Comparison of ENCODE assay signal across 18 mouse cellular contexts in the genomic region with DNA sequence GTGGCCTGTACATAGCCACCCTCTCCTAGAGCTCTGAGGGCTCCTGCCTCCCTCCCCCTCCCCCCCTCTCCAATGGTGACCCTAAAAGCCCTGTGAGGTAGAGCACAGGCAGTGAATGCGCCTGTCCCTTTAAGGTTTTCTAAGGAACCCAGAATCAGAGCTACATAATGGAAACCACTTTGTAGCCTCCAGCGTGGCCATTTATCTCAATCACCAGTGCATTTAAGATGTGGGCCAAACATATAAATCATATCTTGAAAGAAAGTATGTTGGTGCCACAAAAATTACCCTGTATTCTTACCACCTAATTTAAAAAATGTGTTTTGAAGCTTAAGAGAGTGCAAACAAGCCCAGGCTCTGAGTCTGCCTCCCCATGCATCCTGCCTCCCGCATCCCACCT.
A peak's percentile ranks its signal among the peaks of the same experiment; 100 is the strongest.
DNase-seq lines count a peak whose midpoint lies in the region; ATAC-seq and TF ChIP-seq lines count a peak whose summit lies in the region.
"Had no signal": no experiment of that assay in that cellular context is flagged by ENCODE, and none has a peak within 500 bp of the region (broad histone marks: within the 10 kb centered on the region; RNA-seq: fewer than 3 reads in every experiment).

No protein-coding gene starts in this region.

- no peak for ATAC-seq in embryonic facial prominence, embryonic 12.5 days (ENCODE audit: insufficient number of reproducible peaks, insufficient read depth, low FRiP score, low TSS enrichment)
- ATAC-seq in forebrain, embryonic 16.5 days: 0 out of 2 replicates have a peak, but pooled peaks have one; percentile 13
- ATAC-seq in hindbrain, postnatal 0 days: peak; percentile 36; the same call in 1 of the 2 replicates
- peak; percentile 16; the same call in 1 of the 2 replicates for ATAC-seq in midbrain, embryonic 16.5 days
- ATAC-seq in liver, postnatal 0 days: no peak

- intact Hi-C loops in heart, postnatal 10 days (cut with DNase I): loop anchor here (10.0 kb wide), 1 partner anchor 182 kb away; the partner anchor contains the start of gene Tamm41

- peaks cover 66% of the 10 kb centered on the region for H3K4me1 ChIP-seq in embryonic facial prominence, embryonic 12.5 days
- peaks cover 77% of the 10 kb centered on the region for H3K4me1 ChIP-seq in embryonic facial prominence, embryonic 10.5 days
- peaks cover 9% of the 10 kb centered on the region for H3K4me1 ChIP-seq in forebrain, embryonic 16.5 days (replicated peaks; ENCODE audit: control insufficient read depth, insufficient read depth, low read length)
- H3K4me1 ChIP-seq in hindbrain, postnatal 0 days (ENCODE audit: insufficient read depth, low read length): peaks cover 11% of the 10 kb centered on the region
- peaks cover 31% of the 10 kb centered on the region for H3K4me1 ChIP-seq in midbrain, embryonic 16.5 days (ENCODE audit: control insufficient read depth, insufficient read depth, low read length)
- peaks cover 5% of the 10 kb centered on the region; the same call in 1 of the 2 replicates for H3K4me1 ChIP-seq in liver, postnatal 0 days (ENCODE audit: insufficient read depth)

- H3K27ac ChIP-seq in embryonic facial prominence, embryonic 12.5 days: 0 out of 2 replicates have a peak overlapping the region, but pooled peaks have one; percentile 41
- no peak overlapping the region for H3K27ac ChIP-seq in embryonic facial prominence, embryonic 10.5 days (replicated peaks)
- H3K27ac ChIP-seq in forebrain, embryonic 16.5 days (ENCODE audit: low read length): no peak overlapping the region
- 0 out of 2 replicates have a peak overlapping the region, but pooled peaks have one; percentile 11 for H3K27ac ChIP-seq in hindbrain, postnatal 0 days
- H3K27ac ChIP-seq in midbrain, embryonic 16.5 days (ENCODE audit: low read length): peak overlapping the region; percentile 32; the same call in 1 of the 2 replicates
- H3K27ac ChIP-seq in liver, postnatal 0 days (ENCODE audit: low read depth): no peak overlapping the region
- H3K27ac ChIP-seq: embryonic facial prominence, embryonic 15.5 days; layer of hippocampus, adult 2 months had no signal

- H3K9ac ChIP-seq in embryonic facial prominence, embryonic 12.5 days: no peak overlapping the region
- no peak overlapping the region for H3K9ac ChIP-seq in forebrain, embryonic 16.5 days (replicated peaks; ENCODE audit: low read depth, low read length)
- no peak overlapping the region for H3K9ac ChIP-seq in hindbrain, postnatal 0 days (replicated peaks; ENCODE audit: low read length)
- H3K9ac ChIP-seq in midbrain, embryonic 16.5 days (ENCODE audit: low read depth, low read length): peak overlapping the region; percentile 51; the same call in 1 of the 2 replicates
- no peak overlapping the region for H3K9ac ChIP-seq in liver, postnatal 0 days (replicated peaks)
- H3K9ac ChIP-seq: embryonic facial prominence, embryonic 15.5 days had no signal

- no peak for TF ChIP-seq CTCF in hindbrain, postnatal 0 days (IDR thresholded peaks at IDR 0.05; ENCODE audit: low read depth)
- no peak for TF ChIP-seq CTCF in liver, postnatal 0 days (IDR thresholded peaks at IDR 0.05; ENCODE audit: low read depth)

- no peak for TF ChIP-seq EP300 in liver, postnatal 0 days (IDR thresholded peaks at IDR 0.05; ENCODE audit: low read depth)

- no peaks in the 10 kb centered on the region for H3K36me3 ChIP-seq in embryonic facial prominence, embryonic 12.5 days
- no peaks in the 10 kb centered on the region for H3K36me3 ChIP-seq in embryonic facial prominence, embryonic 10.5 days (replicated peaks)
- no peaks in the 10 kb centered on the region for H3K36me3 ChIP-seq in forebrain, embryonic 16.5 days (ENCODE audit: control insufficient read depth, insufficient read depth)
- H3K36me3 ChIP-seq in hindbrain, postnatal 0 days (ENCODE audit: insufficient read depth, low read length): no peaks in the 10 kb centered on the region
- H3K36me3 ChIP-seq in midbrain, embryonic 16.5 days (ENCODE audit: control insufficient read depth, insufficient read depth, low read length): no peaks in the 10 kb centered on the region
- H3K36me3 ChIP-seq in liver, postnatal 0 days (replicated peaks; ENCODE audit: insufficient read depth, low read length): no peaks in the 10 kb centered on the region
- H3K36me3 ChIP-seq: embryonic facial prominence, embryonic 15.5 days had no signal

- H3K4me2 ChIP-seq in embryonic facial prominence, embryonic 12.5 days (replicated peaks): no peak overlapping the region
- no peak overlapping the region for H3K4me2 ChIP-seq in forebrain, embryonic 16.5 days (ENCODE audit: low read length)
- no peak overlapping the region for H3K4me2 ChIP-seq in hindbrain, postnatal 0 days (ENCODE audit: low read depth, low read length)
- H3K4me2 ChIP-seq in midbrain, embryonic 16.5 days (ENCODE audit: low read length): no peak overlapping the region
- H3K4me2 ChIP-seq in liver, postnatal 0 days (ENCODE audit: low read depth, low read length): no peak overlapping the region
- H3K4me2 ChIP-seq: embryonic facial prominence, embryonic 15.5 days; liver, embryonic 11.5 days had no signal

- no peaks in the 10 kb centered on the region for H3K9me3 ChIP-seq in embryonic facial prominence, embryonic 12.5 days
- no peaks in the 10 kb centered on the region for H3K9me3 ChIP-seq in embryonic facial prominence, embryonic 10.5 days
- H3K9me3 ChIP-seq in forebrain, embryonic 16.5 days (ENCODE audit: control insufficient read depth, low read length): no peaks in the 10 kb centered on the region
- H3K9me3 ChIP-seq in hindbrain, postnatal 0 days (ENCODE audit: low read length): no peaks in the 10 kb centered on the region
- H3K9me3 ChIP-seq in midbrain, embryonic 16.5 days (replicated peaks; ENCODE audit: control insufficient read depth, low read length, poor library complexity, severe bottlenecking): no peaks in the 10 kb centered on the region
- H3K9me3 ChIP-seq in liver, postnatal 0 days (ENCODE audit: low read length): no peaks in the 10 kb centered on the region
- H3K9me3 ChIP-seq: embryonic facial prominence, embryonic 15.5 days had no signal

- no peak overlapping the region for H3K4me3 ChIP-seq in embryonic facial prominence, embryonic 12.5 days
- no peak overlapping the region for H3K4me3 ChIP-seq in embryonic facial prominence, embryonic 10.5 days
- no peak overlapping the region for H3K4me3 ChIP-seq in forebrain, embryonic 16.5 days (replicated peaks; ENCODE audit: low read length)
- no peak overlapping the region for H3K4me3 ChIP-seq in hindbrain, postnatal 0 days (ENCODE audit: low read length)
- H3K4me3 ChIP-seq in midbrain, embryonic 16.5 days (ENCODE audit: low read depth, low read length): no peak overlapping the region
- no peak overlapping the region for H3K4me3 ChIP-seq in liver, postnatal 0 days (ENCODE audit: low read depth, low read length)
- H3K4me3 ChIP-seq: embryonic facial prominence, embryonic 15.5 days; layer of hippocampus, adult 2 months had no signal

- DNase-seq in embryonic facial prominence, embryonic 10.5 days (ENCODE audit: low spot score): no peak
- peak; percentile 45 for DNase-seq in hindbrain, postnatal 0 days (ENCODE audit: low spot score)
- DNase-seq in frontal cortex, postnatal 36 days (ENCODE audit: low spot score in 2 of 2): no peak
- no peak for DNase-seq in heart, postnatal 10 days
- no peak for DNase-seq in liver, postnatal 0 days
- DNase-seq: adrenal gland, postnatal 14 days; cerebellum, postnatal 10 days; heart, adult 18-20 months; heart, postnatal 36 days; kidney, adult 8-10 months; lung, postnatal 14 days; right cerebral cortex, postnatal 25 days had no signal

- 38% methylated on average over 3 of the region's 3 CpGs for WGBS in embryonic facial prominence, embryonic 12.5 days
- WGBS in embryonic facial prominence, embryonic 10.5 days: 30% methylated on average over 3 of the region's 3 CpGs
- 26% methylated on average over 3 of the region's 3 CpGs for WGBS in forebrain, embryonic 16.5 days
- WGBS in hindbrain, postnatal 0 days: 45% methylated on average over 3 of the region's 3 CpGs
- 20% methylated on average over 3 of the region's 3 CpGs for WGBS in midbrain, embryonic 16.5 days
- 71% methylated on average over 3 of the region's 3 CpGs for WGBS in liver, postnatal 0 days (ENCODE audit: insufficient replicate concordance)

- no peaks in the 10 kb centered on the region for H3K27me3 ChIP-seq in embryonic facial prominence, embryonic 12.5 days
- H3K27me3 ChIP-seq in embryonic facial prominence, embryonic 10.5 days (replicated peaks; ENCODE audit: low read depth, poor library complexity, severe bottlenecking): peaks cover 8% of the 10 kb centered on the region; the same call in 1 of the 2 replicates
- H3K27me3 ChIP-seq in forebrain, embryonic 16.5 days (replicated peaks; ENCODE audit: control insufficient read depth, insufficient read depth, low read length): no peaks in the 10 kb centered on the region
- no peaks in the 10 kb centered on the region for H3K27me3 ChIP-seq in hindbrain, postnatal 0 days (ENCODE audit: insufficient read depth, low read length)
- H3K27me3 ChIP-seq in midbrain, embryonic 16.5 days (ENCODE audit: control insufficient read depth, insufficient read depth, low read depth, low read length): no peaks in the 10 kb centered on the region
- no peaks in the 10 kb centered on the region for H3K27me3 ChIP-seq in liver, postnatal 0 days (ENCODE audit: insufficient read depth, low read length)
- H3K27me3 ChIP-seq: embryonic facial prominence, embryonic 15.5 days had no signal

Comparison
In these comparisons a context has a peak if more than half of its experiments do, and no peak if none do; other contexts are left out.
1. H3K27ac ChIP-seq: peak in embryonic facial prominence, embryonic 12.5 days (single experiment), hindbrain, postnatal 0 days (single experiment) and midbrain, embryonic 16.5 days (single experiment); none in embryonic facial prominence, embryonic 10.5 days (single experiment), forebrain, embryonic 16.5 days (single experiment) and liver, postnatal 0 days (single experiment).
2. ATAC-seq: peak in forebrain, embryonic 16.5 days (single experiment), hindbrain, postnatal 0 days (single experiment) and midbrain, embryonic 16.5 days (single experiment); none in embryonic facial prominence, embryonic 12.5 days (single experiment) and liver, postnatal 0 days (single experiment).